Mouse (Mus musculus) urinary bladder, postnatal 25 days (tissue): ENCODE results near the gene Cxcr5.
A peak's percentile ranks its signal among the peaks of the same experiment; 100 is the strongest.

Source experiments
- DNase-seq: peaks from one replicate; pipeline ENCODE4 v3.0.0; 2022; ENCODE audit warnings: low spot score

Gene Cxcr5

GRCm38 (mm10) chr9:44509487-44510354 is 52.0 kb downstream of the Cxcr5 start:
- DNase-seq, result peak; percentile 88

- no peak for DNase-seq
Measured at GRCm38 (mm10) chr9:44508721-44509486, 52.8 kb downstream of the Cxcr5 start.

GRCm38 (mm10) chr9:44508124-44508619 is 53.5 kb downstream of the Cxcr5 start:
- no peak for DNase-seq

GRCm38 (mm10) chr9:44507345-44507744 is 54.3 kb downstream of the Cxcr5 start:
- DNase-seq, result no peak

GRCm38 (mm10) chr9:44506566-44506965 is 55.1 kb downstream of the Cxcr5 start:
- no peak for DNase-seq

- no peak for DNase-seq
Measured at GRCm38 (mm10) chr9:44505824-44506467, 55.7 kb downstream of the Cxcr5 start.

- no peak for DNase-seq
Measured at GRCm38 (mm10) chr9:44504893-44505823, 56.5 kb downstream of the Cxcr5 start.

GRCm38 (mm10) chr9:44502006-44502405 is 59.7 kb downstream of the Cxcr5 start:
- peak; percentile 83 for DNase-seq

- no peak for DNase-seq
Measured at GRCm38 (mm10) chr9:44501206-44501879, 60.3 kb downstream of the Cxcr5 start.

GRCm38 (mm10) chr9:44500638-44501175 is 61.0 kb downstream of the Cxcr5 start:
- no peak for DNase-seq

- no peak for DNase-seq
Measured at GRCm38 (mm10) chr9:44500163-44500533, 61.5 kb downstream of the Cxcr5 start.

GRCm38 (mm10) chr9:44499356-44500162 is 62.1 kb downstream of the Cxcr5 start:
- no peak for DNase-seq

- DNase-seq, result peak; percentile 66
Measured at GRCm38 (mm10) chr9:44498421-44499355, 63.0 kb downstream of the Cxcr5 start.

GRCm38 (mm10) chr9:44497624-44498377 is 63.9 kb downstream of the Cxcr5 start:
- DNase-seq, result no peak

GRCm38 (mm10) chr9:44496803-44497461 is 64.7 kb downstream of the Cxcr5 start:
- DNase-seq, result no peak

- DNase-seq, result no peak
Measured at GRCm38 (mm10) chr9:44495810-44496344, 65.8 kb downstream of the Cxcr5 start.
